Mouse (Mus musculus) ovary, postnatal 14 days (tissue): ENCODE data around the gene Tssk4.

Experiments used
- DNase-seq: peaks from one replicate; pipeline ENCODE4 v3.0.0; 2022; ENCODE audit warnings: low spot score

Tssk4 gene

DNA sequence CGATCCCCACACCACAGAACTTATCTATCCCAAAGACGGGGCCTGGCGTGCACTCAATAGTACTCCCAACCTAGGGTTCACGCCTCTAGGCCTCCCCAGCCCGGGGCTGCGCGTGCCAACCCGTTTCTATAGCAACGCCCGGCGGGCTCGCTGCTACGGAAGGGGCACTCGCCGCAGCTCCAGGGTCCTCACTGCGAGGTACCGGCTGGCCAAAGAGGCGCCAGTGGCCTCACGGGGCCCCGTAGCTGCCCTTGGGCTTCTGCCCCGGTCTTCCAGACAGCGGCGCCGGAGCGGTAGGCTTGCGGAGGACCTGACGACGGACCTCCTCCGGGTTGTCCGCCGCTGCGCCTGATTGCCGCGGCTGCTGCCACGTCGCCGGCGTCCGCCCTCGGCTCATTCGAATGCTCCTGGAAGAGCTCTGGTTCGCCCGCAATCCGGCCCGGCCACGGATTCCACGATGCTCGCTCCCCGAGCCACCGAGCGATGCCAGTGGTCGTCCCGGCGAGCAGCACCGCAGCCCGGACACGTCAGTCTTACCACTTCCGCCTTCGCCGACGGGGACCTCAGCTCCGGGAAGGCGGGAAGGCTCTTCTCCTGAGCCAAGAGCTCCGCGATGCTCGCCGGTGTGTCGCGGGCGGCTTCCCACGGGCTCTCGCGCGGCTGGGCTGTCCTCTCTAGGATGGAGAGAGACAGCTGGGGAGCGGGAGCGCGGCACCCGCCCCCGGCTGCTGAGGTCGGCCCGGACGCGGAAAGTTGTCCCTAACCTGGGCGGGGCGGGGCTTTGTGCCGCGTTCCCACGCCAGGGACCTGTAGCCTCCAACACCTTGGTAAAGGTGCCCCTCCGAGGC is 6.7 kb upstream of the Tssk4 start, which contains the start of gene Tm9sf1:
Gene Tm9sf1, minus strand, starts transcription at position 747 of the 848 bp plus-strand sequence.
- peak; percentile 79 for DNase-seq

DNA sequence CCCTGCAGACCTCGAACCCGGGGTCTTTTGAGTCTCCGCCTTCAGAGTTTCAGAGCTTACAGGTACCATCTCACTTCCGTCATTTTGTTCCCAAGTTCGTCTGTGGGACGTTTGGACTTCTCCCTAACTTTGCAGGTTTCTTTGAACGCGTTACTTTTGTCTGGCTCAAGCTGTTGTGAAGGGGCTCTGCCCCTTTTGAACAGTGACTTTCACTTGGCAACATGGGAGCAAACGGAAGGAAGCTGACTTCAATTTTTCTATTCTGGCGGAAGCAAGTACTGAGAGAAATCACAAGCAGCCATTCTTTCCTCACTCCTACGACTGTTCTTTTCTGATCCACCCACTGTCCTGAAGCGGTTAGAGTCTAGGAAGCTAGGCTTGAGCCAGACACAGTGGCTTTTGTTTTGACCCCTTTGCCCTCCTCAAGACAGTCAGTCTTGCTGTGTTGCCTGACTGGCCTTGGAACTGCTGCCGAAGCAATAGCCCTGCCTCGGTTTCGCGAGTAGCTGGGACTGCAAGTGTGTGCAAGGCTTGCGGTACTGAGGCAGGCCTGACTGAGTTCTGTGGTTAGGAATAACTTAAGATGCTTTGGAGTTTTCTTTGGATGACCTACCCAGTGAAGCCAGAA is 5.6 kb upstream of the Tssk4 start:
- no peak for DNase-seq

- DNase-seq, result no peak
These were observed 1.5 kb downstream of the Tssk4 start for GRCm38 (mm10) chr14:55651528-55651927.

DNA sequence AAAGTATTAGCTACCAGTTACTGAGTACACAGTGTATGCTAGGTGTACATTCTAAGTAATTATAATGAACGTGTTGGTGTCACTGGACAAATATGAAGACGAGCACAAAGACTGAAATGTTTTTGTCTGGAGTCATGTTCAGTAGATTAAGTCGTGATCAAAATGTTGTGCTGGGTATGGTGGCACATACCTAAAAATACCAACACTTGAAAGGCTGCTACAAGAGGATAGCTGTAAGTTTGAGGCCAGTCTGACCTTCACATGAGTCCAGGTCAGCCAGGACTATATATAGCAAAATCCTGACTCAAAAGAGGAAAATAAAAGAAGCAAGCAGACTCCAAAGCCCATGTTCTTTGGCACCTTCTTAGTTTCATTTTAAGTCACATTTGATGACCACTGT is 7.0 kb downstream of the Tssk4 start:
- no peak for DNase-seq

GRCm38 (mm10) chr14:55658011-55658410 is 8.0 kb downstream of the Tssk4 start:
- no peak for DNase-seq

- DNase-seq, result peak; percentile 57
These were observed 10.1 kb downstream of the Tssk4 start, which contains the start of gene Mdp1 for GRCm38 (mm10) chr14:55659960-55660573. Gene Mdp1 (minus strand): TSS chr14:55660508.

GRCm38 (mm10) chr14:55660636-55661035 is 10.7 kb downstream of the Tssk4 start:
- no peak for DNase-seq

DNA sequence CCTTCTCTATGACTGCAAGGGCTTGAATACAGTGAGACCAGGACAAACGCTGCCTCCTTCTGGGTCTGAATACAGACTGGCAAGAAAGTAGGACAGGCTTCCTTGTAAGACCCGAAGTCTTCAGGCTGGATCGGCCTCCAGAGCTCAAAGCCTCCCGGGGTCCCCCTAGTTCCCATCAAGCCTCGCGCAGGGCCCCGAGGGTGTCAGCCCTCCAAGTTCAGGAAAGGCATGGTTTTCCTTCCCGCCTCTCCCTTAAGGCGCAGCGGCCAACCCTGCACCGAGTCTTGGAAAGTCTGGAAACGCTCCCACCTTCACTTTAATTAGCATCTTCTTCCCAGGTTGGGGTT is 21.5 kb downstream of the Tssk4 start:
- no peak for DNase-seq

DNA sequence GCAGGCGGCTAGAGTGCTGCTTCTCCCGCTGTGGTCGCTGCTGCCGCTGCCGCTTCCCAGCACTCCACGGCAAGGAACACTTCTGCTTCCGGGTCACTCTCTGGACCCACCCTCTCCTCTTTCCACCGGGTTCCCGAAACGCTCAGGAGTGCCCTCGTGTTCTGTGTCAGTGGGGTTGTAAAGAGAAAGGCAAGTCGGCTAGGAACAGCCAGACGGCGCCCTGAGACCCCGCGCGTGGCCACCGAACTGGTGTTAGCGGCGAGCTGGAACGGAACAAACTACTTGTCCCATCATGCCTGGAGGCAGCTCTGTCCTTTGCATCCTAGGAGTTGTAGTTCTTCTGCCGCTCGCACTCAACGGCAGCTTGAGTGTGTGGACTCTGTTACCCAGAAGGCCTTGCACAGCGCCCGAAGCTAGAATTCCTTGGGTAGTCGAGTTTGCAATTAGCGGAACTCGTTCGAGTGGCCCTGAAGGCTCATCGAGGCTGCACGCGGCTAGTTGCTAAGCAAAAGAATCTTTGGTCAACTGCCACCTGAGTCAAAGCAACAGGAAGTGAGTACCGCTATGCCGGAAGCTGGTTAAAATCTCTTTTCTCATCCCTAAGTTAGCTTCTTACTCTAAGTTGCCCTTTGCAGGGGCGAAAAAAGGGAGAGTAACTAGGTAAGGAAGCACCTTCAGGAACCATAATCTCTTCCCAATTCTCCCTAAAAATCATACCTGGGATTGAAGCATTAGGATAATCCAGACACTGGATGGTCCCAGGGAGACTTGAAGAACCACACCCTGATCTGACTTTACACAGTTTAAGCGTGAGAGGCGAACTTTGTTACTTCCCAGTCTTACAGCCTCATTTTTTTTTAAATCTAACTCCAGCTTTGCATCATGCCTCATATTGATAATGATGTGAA is 22.1 kb downstream of the Tssk4 start, which contains the start of the genes Gmpr2 and Nedd8:
Gene Gmpr2, plus strand, starts transcription at position 109 of the 908 bp plus-strand sequence.
Gene Nedd8, minus strand, starts transcription at position 292 of the 908 bp plus-strand sequence.
- peak; percentile 71 for DNase-seq

DNA sequence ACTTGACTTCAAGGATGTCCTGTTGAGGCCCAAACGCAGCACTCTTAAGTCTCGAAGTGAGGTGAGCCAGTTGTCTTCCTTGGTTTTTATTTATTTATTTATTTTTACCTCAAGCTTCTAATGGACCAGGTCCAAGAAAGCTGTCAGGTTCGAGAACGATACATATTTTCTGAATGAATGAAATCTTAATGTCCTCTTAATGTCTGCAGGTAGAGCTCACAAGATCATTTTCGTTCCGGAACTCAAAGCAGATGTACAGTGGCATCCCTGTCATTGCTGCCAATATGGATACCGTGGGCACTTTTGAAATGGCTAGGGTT is 22.7 kb downstream of the Tssk4 start:
- DNase-seq, result no peak

DNA sequence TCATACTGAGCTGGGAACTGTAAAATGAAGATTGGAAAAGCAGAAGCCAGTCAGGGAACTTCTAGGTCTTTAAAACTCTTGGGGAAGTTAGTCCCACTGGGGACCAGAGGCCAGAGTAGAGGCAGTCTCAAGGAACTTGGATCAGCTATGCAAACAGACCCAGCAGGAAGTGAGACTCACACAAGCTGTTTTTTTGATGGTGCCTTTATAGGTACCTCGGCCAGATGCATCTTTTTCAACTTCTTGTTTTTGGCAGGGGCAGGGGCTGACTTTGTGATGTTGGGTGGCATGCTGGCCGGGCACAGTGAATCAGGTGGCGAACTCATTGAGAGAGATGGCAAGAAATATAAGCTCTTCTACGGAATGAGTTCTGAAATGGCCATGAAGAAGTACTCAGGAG is 27.6 kb downstream of the Tssk4 start:
- DNase-seq, result no peak

GRCm38 (mm10) chr14:55681160-55682117 is 31.5 kb downstream of the Tssk4 start, which contains the start of gene Tinf2:
Gene Tinf2 (minus strand): TSS chr14:55681820.
- peak; percentile 89 for DNase-seq

- no peak for DNase-seq
These were observed 32.1 kb downstream of the Tssk4 start for GRCm38 (mm10) chr14:55682118-55682493.

DNA sequence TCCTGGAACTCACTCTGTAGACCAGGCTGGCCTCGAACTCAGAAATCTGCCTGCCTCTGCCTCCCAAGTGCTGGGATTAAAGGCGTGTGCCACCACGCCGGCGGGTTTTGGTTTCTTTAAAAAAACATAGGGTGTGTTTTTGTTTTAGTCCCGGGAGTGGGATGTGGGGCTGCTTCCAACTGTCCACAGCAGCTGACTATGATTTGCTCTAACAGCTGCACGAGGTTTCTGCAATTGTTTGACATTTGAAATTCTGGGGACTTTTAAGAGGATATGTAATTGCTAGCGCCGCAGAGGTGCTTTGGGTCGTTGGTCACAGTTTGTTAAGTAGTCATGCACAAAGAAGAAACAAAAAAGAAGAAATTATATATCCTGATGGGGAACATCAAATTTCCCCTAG is 39.4 kb downstream of the Tssk4 start:
- no peak for DNase-seq

DNA sequence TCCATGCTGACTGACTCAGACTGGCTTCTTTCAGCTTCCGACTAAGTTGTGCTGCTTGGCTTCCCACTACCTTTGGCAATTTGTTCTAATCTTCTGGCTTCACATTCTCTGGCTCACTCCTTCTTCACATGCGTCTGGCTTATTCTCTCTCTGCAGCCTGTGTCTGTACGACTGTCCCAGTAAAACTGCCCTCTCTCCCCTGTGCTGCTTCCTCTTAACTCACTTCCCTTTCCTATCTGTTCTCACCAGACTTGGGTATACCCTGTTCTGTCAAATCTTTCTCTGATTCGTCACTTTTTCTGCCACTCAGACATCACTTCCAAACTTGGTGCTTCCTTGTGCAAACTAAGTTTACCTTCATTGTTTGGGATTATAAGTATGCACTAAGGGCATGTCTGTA is 47.2 kb downstream of the Tssk4 start:
- DNase-seq, result no peak

GRCm38 (mm10) chr14:55701131-55701530 is 51.1 kb downstream of the Tssk4 start:
- DNase-seq, result no peak
